Mouse (Mus musculus) spleen, postnatal 4 days (tissue): ENCODE measurements at regions not wholly inside any gene's neighbourhood (a gene's known extent, or its start where the extent isn't known, plus 50 kb on each side); places are given as distances from the start of the nearest gene placed in this dataset.

Experiments used
- DNase-seq, 2 experiments: peaks; one replicate each; pipeline ENCODE4 v3.0.0; 2022; ENCODE audit warnings: low spot score in 2 of 2

DNA sequence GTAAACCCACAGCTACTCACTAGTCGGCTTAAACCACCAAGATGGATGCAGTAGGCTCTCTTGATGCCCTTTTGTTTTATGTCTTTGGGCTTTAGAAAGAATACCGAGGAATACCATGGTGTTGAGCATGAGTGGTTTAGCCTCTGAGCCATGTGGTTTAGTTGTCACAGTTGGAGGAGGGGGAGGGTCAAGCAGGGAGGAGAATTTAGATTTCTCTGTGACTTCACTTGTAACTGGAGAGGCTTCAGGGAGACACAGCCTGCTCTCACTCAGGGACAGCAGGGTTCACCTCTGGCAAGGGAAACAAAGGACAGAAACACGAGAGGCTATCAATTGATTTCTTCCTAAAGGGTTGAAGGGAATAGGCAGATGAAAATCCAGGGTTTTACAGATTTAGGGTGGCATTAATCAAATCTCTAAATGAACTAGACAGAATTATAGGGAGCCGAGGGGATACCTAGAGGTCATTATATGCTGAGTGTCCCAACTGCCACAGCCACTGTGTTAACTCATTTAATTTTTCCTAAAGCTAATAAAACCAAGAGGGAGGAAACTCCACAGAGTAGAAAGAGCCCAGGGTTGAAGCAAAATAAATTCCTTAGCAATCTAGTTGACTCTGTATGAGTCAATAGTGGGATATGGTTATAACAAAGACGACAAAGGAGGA lies 2113.7 kb upstream of the 5930422O12Rik start:
- DNase-seq = no peak

DNA sequence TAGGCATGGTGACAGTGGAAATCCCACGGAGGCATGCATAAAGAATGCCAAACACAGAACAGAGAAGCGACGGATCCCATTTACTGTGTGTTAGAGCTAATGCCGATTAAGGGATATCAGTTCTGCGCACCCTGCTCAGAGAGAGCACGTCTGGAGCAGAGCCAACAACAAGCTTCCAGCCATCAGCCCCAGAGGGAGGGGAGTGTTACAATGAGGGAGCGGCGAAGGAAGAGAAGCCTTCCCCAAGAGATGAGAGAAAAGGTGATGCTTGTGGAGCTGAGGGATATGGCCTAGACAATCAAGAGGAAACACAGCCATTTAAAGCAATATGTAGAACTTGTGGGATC lies 2113.2 kb upstream of the 5930422O12Rik start:
- no peak for DNase-seq

DNA sequence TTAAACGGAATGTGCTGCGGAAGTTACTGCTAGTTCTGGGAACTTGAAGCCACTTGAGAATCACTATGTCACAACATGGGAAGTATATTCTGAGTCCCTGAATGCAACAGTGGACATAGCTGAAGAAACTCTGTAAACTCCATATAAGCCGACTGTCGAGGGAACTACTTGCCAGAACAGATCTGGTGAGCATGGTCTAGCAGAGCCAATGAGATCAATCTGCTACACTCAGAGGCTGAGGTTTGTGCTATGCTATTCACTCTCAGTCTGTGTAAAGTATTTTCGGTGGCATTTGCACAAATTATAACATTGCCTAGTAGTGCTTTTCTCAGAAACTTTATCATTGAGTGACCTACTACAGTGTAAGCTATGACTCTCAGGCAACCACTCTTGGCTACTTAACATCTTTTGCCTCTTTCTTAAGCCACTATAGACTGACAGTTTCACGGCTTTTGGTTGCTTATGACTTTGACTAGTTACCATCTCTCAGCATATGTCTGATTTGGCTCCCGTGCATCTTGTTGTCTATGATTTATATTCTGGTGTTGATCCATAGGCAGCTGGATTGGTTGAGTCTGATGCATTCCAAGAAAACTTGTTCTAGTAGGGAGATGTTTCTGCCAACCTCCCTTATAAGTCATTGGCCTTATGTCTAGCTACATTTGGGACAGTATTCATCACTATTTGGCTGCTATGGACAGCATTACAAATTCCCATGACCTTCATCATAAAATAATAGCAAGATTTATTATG lies 2094.8 kb upstream of the 5930422O12Rik start:
- DNase-seq = no peak

DNA sequence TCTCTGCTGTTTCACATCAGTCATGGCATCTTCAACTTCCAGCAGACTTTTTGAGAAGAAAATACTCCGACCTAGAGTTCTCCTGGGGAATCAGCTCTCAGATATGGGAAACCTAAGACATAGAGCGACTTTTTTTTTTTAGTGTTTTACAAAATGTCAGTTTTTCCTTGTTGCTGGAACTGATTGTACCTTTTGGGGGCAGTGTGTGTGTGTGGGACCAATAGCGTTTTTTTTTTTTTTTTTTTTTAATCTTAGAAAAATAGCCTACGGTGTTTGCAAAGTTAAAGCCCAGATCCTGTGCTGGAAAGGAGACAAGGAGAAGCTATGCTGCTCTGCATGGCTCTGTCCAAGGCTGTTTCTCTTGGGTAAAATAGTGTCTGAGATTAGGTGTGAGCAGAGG lies 2080.0 kb upstream of the 5930422O12Rik start:
- no peak for DNase-seq

DNA sequence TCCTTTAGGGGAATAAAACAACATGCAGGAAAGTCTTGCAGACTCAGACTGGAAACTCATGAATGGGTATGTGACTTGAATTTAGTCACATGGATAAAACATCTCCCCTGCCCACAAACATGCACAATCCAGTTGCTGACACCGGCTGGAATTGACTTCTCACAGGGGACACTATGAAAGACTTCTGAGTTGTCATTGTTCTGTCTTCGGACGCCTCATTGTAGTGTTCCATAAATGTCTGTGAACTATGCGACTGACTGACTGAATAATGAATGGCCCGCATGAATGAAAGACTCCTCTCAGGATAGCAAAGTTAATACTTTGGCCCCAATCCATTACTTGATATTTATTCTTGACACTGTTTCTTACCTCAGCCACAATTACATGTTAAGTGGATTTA lies 2058.9 kb upstream of the 5930422O12Rik start:
- no peak for DNase-seq

DNA sequence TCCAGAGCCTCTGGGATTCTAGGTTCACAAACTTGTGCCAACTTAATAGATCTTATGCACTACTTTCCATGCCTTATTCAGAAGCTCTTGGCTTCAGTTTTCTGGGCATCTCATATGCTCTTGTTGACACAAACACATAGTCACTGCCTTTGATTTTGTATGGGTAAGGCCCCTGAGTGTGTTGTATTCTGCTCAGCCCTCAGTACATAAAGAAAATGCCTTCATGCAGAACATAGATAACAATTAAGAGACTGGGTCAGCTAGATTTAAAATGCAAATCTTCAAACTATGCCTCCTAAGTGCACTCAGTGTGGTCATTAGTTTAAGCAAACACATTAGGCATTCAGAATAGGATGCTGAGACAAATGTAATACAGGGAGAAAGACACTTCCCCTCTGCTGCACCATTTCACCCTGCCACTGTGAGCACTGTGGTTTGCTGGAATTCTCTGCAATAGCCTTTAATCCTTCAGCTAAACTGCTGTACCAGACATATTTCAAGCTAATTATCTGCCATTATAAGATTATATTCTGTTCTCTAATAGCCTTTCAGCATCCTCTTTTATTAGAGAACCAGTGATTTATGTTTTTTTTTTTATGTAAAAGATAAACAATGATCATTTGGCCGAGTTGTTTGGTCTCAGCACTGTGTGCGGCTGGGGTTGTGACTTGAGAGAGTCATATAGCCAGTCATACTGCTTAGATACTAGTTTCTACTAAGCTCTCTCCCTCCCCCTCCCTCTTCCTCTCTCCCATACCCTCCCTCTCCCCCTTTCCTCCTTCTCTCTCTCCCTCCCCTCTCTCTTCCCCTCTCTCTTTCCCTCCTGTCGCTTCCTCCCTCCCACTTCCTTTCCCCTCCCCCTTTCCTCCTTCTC lies 2058.1 kb upstream of the 5930422O12Rik start:
- peak in 1 of 2 experiments; percentile 3 for DNase-seq

DNA sequence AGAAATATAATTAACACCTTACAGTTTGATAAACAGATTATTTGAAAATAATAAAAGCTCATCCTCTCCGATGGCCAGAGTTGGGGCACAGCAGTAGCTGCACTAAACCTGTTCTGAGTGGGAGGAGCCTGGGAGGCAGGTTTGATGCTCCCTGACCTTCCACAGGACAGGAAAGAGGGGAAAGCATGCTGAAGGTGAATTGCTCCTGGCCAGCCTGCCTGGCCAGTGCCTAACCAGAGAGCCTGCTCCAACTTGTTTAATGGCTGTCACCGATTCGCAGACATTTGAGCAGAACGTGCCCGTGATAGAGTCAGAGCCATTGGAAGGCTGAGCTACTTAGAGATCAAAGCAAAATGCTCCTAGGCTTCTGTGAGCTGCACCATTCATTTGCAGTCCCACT lies 2056.9 kb upstream of the 5930422O12Rik start:
- peak in 1 of 2 experiments; percentile 45 for DNase-seq

DNA sequence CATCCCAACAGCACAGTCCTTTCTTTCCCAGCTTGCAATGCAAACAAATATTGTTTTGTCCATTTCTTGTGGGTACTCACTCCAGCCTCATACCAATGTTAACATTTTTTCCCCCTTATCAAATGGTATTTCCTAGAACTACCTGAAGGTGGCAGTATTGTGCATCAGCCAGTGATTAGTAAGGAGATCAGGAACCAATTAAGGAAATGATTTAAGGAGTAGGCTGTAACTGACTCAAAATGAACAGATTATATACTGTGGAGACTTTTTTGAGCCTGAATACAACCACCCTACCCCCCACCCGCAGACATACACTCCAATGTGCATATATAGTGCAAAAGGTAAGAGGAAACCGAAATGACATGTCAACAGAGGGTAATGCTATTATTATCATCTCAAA lies 2056.1 kb upstream of the 5930422O12Rik start:
- peak in 1 of 2 experiments; percentile 2 for DNase-seq

DNA sequence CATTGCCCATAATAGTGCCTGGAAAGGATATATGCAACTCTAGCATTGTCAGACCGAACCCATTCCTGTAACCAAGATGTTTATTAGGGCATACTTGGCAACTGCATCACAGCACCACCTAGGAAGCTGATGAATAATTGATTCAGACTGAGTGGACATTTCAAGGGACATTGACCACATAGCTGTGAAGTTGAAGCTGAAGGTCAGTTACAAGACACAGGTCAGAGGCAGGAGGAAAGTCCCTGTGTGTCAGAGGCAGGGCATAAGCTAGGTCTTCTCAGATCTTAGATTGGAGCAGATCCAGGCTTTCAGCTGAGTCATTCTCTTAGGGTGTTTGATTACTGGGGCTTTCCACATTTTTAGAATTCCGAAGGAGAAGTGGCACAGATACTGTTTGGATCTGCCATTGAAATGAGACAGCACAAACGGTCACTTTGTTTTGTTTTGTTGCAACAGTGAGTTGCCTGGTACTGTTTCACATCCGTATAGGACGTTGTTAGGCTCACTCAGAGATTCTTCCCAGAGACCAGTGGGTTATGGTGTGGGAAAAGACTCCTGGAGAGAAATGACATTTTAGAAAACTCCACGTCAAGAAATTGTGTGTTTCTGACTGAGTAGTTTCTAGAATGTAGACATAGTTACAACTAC lies 2055.2 kb upstream of the 5930422O12Rik start:
- peak in 1 of 2 experiments; percentile 22 for DNase-seq

DNA sequence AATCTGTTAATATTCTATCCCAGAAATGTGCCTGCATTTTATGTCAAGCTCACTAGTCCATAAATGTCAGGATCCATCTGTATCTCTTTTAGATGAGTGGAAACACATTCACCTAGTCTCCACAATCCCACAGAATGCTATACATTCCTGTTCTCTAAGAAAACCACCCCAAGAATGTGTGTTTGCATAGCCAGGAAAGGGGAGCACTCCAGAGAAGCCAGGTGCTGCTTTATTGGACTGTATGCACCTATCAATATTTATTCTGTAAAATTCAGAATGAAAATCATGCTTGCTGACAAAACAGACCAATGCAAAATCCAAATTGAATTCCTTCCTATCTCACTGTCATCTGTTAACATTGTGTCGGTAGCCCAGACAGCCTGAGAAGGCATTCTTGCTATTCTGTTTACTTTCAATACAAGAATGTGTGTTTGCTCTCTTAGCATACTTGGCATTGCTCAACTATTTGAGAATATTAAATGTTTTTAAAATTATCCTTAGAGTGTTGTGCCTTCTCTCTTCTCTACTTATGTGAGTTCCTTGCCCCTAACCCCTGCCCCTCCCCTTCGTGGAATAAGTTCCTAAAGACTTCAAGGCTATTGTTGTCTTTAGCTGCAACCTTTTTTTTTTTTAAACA lies 2050.7 kb upstream of the 5930422O12Rik start:
- DNase-seq = no peak

DNA sequence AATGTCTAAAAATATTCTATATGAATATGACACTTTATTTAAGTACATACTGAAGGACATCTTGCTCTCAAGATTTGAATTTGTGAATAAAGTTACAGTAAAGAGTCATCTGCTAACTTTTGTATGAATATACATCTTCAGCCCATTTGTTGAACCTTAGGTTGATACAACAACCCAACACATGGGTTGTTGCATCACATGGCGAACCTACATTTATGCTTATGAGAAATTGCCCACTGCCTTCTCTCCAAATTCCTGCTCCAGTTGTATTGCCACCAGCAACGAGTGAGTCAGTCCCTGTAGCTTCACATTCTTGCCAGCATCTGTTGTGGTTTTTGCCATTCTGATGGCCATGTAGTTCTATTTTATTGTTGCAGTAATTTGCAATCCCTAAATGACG lies 2023.7 kb upstream of the 5930422O12Rik start:
- DNase-seq = no peak

DNA sequence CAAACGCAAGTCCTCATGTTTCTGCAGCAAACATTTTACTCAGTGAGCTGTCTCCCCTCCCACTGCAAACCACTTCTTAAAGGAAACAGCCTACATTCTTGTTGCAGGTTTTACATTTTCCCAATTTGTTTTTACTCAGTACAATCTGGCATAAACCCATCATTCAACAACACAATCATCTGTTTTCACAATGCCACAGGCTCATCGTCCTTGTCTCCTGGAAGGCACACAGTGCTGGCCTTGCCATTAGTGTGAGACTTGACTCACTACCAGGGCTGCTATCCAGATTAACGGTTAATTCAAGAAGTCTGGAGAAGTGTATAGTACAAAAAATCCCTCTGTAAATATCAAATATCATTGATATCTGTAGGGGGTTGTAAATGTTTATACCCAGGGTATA lies 2006.3 kb upstream of the 5930422O12Rik start:
- no peak for DNase-seq

DNA sequence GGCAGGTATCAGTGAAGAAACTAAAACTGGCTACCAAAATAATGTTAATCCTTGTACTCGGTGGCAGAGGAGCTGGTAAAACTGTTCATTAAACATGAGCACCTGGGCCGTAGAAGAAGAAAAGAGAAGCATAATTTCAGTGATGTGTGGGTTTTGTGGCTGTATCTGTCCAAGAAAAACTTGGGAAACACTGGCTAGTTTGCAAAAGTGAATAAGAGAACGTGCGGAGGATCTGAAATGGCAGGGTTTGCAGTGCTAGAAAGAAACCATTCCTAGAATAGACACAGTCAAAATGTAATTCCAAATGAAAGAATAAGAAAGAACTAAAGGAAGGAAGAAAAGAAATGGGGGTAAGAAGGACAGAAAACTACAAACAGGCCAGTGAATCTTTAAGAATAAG lies 2000.8 kb upstream of the 5930422O12Rik start:
- DNase-seq = no peak

DNA sequence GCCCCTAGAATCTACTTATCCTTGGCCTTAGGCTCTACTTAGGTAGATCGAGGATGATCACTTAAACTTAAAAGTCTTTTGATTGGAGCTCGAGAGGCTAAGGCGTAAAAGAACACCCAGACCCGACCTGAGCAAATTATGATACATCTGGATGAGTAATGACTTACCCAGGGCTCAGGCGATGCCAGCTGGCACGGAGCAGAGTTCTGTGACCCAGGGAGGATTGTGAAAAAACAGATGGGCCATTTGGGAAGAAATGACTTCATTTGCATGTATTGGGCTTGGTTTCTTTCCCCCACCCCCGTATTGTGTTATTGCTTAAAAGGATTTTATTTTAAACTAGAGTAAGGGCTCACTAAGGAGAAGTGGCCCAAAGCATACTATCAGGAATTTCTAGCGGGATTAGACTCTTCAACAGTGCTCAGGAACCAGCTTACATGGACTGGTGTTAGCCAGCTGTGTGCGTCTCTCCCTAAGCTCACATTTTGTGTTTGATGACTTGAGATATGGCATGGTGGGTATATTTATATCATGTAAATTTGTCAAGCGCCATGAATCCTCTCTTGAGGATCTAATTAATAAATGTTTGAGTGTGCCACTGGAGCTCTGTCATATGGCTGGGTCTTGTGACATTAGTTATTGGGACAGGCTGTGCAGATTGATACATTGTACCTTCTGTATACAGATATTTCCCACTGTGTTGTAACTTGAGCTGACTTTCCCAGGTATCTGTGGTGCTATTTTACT lies 1991.9 kb upstream of the 5930422O12Rik start:
- no peak for DNase-seq

DNA sequence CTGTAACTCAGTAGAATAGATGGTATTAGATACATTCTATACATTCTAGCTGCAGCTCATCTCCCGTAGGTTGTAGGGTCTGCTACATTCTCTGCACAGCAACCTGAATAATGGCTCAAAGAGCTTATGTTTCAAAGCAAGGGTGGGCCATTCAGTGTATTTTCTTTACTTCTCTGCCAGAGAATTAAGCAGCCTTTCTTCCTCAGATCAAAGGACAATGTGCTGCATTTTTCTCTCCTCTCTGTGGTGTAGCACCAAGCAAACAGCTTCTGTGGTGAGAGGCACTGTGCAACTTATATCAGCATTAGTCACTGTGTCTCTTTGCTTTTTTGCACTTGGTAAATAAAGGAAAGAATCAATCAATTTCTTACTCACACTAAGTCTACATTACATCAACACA lies 1983.7 kb upstream of the 5930422O12Rik start:
- DNase-seq = no peak

DNA sequence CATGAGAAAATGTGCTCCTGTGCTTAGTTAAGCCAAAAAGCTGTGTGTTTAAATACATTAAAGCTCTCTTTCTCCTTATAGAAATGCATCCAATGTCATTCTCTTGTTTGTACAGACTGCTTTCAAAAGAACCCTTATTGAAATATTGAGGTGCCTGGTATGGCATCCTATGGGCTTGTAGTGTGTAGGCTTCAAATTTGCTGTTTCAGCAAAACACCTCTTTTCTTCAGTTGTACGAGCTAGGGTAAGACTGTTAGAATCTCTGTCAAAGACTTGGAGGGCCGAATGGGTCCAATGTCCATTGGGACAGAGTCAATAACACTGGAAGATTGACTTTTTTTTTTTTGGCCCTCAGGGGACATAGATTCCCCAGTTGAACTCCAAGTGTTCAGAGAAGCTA lies 1980.5 kb upstream of the 5930422O12Rik start:
- no peak for DNase-seq

DNA sequence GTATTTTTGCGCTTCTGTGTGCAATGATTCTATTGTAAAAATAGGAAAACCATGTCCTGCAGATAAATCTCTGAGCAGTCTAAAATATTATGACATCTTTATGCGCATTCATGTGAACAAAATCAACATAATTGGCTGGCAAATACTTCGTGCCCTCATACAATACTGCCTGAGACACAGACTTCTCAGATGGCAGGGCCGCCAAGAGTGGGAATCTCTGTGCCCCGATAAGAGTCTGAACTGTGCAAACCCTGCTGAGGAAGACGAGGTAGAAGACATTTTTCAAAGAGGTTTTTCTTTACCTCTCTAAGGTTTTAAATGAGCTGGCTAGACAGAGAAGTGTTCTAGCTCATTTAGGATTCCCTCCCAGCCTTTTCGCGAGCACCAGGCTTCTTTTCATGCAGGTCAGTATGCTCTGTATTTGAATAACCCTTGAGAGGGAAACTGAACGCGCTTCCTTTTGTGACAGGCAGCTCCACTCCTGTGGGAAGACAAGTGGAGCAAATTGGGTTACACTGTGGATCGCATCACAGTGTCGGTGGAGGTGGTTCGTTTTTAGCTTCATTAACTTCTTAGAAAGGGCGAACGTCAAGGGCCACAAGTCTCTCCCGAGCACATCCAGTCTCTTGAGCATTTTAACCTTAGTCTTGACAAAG lies 1973.6 kb upstream of the 5930422O12Rik start:
- DNase-seq = no peak

DNA sequence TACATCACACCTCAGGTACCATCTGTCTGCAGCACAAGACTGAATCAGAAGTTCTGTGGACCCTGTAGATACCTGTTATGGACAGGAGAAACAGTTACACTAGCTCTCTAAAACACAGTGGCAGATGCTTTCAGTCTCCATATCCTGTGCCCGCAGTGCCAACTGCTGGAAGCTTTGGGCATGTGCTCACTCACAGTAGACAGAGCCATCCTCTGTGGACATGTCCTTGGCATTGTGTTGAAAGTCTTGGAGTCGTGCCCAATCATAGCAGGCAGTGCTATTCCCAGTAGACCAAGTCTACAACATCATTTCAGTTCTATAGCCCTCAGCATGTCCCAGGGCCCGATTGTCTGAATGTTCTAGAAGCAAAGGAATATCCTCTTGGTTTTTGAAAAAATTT lies 1968.2 kb upstream of the 5930422O12Rik start:
- DNase-seq = no peak
